Mouse (Mus musculus): ENCODE measurements around the gene Pkd1.

Pkd1 gene

GRCm38 (mm10) chr17:24567034-24567779, 17.6 kb downstream of the Pkd1 start:
- DNase-seq (ENCODE audit: low read depth, low spot score), result no peak

GRCm38 (mm10) chr17:24569837-24570236, 20.2 kb downstream of the Pkd1 start:
- DNase-seq (ENCODE audit: low read depth, low spot score), result no peak

DNA sequence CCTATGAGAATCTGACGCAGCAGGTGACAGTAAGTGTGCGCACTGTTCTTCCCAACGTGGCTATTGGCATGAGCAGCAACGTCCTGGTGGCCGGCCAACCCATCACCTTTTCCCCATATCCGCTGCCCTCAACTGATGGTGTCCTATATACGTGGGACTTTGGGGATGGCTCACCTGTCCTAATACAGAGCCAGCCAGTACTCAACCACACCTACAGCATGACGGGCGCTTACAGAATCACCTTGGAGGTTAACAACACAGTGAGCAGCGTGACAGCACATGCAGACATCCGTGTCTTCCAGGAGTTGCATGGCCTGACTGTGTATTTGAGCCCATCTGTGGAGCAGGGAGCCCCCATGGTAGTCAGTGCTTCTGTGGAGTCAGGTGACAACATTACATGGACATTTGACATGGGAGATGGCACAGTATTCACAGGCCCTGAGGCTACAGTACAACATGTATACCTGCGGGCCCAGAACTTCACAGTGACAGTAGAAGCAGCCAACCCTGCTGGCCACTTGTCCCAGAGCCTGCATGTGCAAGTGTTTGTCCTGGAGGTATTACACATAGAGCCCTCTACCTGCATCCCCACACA, 23.1 kb downstream of the Pkd1 start:
- DNase-seq (ENCODE audit: low read depth, low spot score), result no peak

DNA sequence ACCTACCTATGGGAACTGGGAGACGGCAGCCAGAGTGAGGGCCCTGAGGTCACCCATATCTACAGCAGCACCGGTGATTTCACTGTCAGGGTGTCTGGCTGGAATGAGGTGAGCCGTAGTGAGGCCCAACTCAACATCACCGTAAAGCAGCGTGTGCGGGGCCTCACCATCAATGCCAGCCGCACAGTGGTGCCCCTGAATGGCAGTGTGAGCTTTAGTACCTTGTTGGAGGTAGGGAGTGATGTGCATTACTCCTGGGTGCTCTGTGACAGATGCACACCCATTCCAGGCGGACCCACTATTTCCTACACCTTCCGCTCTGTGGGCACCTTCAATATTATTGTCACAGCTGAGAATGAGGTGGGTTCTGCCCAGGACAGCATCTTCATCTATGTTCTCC, 24.2 kb downstream of the Pkd1 start:
- DNase-seq (ENCODE audit: low read depth, low spot score), result no peak

DNA sequence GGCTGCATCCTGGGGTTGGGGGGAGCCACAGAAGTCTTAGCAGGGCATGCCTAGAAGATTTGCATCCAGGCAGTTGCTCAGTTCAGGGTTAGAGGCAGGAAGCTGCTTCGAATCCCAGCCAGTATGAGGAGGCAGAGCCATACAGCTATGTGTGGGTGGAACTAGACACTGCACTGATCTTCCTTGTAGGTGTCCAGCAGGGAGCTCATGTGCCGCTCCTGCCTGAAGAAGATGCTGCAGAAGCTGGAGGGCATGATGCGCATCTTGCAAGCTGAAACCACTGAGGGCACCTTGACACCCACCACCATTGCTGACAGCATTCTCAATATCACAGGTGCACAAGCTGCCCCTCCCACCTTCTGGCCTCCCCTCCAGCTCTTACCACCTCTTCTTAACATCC, 29.9 kb downstream of the Pkd1 start:
- DNase-seq (ENCODE audit: low read depth, low spot score), result no peak

DNA sequence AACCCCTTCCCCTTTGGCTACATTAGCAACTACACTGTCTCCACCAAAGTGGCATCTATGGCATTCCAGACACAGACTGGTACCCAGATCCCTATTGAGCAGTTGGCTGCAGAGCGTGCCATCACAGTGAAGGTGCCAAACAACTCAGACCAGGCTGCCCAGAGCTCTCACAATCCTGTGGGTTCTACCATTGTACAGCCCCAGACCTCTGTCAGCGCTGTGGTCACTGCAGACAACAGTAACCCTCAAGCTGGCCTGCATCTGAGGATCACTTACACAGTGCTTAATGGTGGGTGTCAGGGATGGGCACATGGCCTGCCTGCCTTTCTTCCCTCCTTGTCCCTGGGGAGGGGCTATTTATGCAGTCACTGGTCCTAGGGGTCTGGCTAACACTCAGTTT, 30.7 kb downstream of the Pkd1 start:
- DNase-seq (ENCODE audit: low read depth, low spot score), result no peak

GRCm38 (mm10) chr17:24583599-24584460, 34.2 kb downstream of the Pkd1 start:
- no peak for DNase-seq (ENCODE audit: low read depth, low spot score)

DNA sequence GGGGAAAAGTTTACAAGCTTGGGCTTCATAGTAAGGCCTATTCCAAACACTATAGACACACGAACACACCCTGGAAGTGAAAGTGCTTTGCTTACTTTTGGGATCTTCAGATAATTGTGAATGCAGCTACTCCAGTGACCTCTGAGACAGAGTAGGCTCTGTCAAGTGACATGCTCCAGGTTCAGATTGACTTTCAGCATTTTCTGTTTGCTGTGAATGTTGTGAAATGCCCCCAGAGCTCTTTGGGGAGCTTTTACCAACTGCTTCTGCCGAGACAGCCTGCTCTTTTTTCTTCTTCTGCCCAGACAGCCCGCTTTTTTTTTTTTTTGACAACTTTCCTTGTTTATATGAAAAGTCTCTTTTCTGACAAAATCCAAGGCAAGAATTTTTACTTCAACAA, 34.9 kb downstream of the Pkd1 start:
- no peak for DNase-seq (ENCODE audit: low read depth, low spot score)

GRCm38 (mm10) chr17:24586532-24586931, 36.9 kb downstream of the Pkd1 start:
- DNase-seq (ENCODE audit: low read depth, low spot score), result no peak

DNA sequence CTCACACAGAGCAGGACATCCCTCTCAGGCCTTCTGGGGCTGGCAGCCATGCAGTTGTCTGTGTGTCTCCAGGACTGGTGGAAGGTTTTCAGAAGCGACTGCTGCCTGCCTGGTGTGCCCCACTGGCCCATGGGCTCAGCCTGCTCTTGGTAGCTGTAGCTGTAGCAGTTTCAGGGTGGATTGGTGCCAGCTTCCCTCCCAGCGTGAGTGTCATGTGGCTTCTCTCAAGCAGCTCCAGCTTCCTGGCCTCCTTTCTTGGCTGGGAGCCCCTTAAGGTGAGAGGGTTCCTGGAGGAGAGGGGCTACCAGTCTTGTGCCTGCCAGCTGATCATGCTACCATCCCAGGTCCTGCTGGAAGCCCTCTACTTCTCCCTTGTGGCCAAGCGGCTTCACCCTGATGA, 41.3 kb downstream of the Pkd1 start:
- no peak for DNase-seq (ENCODE audit: low read depth, low spot score)

DNA sequence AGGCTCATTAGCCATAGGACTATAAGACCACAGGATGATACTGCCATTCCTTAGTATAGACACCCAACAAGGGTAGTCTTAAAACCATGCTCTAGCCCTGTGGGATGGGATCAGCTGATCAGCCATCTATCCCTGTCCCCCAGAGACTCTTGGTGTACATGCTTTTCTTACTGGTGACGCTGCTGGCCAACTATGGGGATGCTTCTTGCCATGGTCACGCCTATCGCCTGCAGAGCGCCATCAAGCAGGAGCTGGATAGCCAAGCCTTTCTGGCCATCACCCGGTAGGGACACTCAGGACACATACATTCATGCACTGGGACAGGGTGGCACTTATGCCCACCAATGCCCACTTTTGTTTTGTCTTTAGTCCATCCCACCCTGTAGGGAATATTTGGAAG, 42.1 kb downstream of the Pkd1 start:
- no peak for DNase-seq (ENCODE audit: low read depth, low spot score)

DNA sequence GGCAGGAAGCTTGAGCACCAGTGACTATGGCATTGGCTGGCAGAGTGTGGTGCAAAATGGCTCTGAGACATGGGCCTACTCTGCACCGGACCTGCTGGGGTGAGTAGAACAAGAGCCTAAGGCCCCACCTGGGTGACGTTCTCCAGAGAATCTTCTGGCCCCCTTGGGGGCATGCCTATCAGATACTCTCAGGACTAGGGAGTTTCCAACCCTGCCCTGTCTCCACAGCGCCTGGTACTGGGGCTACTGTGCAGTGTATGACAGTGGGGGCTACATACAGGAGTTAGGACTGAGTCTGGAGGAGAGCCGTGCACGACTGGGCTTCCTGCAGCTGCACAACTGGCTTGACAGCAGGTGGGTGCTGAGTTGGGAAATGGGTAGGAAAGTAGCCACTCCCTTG, 43.6 kb downstream of the Pkd1 start:
- DNase-seq (ENCODE audit: low read depth, low spot score), result no peak

- no peak for DNase-seq (ENCODE audit: low read depth, low spot score)
Measured at GRCm38 (mm10) chr17:24593992-24594890, 44.6 kb downstream of the Pkd1 start.

DNA sequence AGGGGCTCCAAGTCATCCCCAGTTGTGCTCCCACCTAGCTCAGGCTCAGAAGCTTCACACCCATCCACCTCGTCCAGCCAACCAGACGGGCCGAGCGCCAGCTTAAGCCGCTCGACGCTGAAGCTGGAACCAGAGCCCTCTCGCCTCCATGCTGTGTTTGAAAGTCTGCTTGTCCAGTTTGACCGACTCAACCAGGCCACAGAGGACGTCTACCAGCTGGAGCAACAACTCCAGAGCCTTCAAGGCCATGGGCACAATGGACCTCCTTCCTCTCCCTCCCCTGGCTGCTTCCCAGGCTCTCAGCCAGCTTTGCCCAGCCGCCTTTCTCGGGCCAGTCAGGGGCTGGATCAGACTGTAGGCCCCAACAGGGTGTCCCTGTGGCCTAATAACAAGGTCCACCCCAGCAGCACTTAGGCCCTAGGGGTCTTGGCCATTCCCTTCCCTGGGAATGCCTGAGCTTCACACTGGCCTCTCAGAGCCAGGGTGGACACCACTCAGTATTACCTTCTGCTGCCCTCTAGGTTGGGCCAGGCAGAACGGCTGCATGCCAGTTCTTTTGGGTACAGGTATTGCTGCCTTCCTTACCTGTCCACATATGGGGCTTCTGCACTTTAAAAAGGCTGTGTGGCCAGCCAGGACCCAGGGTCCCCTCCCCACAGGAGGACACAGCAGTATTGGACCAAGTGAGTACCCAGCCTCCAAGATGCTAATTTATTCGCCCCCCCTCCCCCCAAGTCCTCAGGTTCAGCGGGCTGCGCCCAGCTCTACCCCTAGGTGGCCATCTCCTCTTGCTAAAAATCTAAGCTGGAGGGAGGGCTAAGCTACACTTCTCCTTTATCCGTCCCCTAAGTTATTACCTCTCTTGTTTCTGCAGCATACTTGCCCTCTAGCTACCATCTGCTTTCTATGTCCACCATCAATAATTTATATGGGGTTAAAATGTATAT, 45.8 kb downstream of the Pkd1 start:
- no peak for DNase-seq (ENCODE audit: low read depth, low spot score)

DNA sequence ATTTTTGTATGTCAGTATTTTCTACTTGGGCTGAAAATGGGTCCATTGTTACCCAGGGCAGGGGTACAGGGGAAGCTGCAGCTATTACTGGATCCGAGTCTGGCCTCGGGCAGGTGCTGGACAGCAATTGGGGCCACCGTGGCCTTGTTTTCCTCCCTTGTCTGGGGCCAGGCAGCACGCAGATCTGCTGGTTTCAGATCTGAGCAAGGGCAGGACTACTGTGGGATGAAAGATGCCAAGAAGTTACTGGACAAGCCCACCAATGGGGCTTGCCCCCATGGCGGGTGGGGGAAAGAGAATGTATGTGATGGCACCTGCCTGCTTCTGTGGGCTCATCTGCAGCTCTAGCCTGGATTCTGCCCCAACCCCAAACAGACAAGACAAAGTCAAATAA, 46.4 kb downstream of the Pkd1 start:
- no peak for DNase-seq (ENCODE audit: low read depth, low spot score)

GRCm38 (mm10) chr17:24596471-24597183, 47.0 kb downstream of the Pkd1 start:
- DNase-seq (ENCODE audit: low read depth, low spot score), result no peak

- no peak for DNase-seq (ENCODE audit: low read depth, low spot score)
Measured at GRCm38 (mm10) chr17:24597989-24598388, 48.4 kb downstream of the Pkd1 start.

DNA sequence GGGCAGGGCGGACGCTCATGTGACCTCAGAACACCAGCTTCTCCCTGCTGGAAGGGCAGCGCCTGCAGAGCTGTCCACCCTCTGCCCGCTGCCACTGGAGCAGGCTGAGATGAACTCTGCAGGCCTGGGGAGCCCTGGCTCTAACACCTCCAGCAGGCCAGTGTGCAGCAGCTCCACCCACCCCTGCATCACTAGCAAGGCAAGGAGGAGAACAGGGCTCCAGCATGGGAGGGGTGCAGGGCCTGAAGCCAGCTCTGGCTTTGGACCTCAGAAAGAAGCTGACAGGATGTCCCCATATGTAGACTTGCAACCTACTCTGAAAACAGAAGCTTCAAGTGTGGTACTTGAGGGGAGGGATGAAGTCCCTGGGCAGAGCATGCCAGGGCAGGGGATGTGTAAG, 50.9 kb downstream of the Pkd1 start:
- no peak for DNase-seq (ENCODE audit: low read depth, low spot score)

DNA sequence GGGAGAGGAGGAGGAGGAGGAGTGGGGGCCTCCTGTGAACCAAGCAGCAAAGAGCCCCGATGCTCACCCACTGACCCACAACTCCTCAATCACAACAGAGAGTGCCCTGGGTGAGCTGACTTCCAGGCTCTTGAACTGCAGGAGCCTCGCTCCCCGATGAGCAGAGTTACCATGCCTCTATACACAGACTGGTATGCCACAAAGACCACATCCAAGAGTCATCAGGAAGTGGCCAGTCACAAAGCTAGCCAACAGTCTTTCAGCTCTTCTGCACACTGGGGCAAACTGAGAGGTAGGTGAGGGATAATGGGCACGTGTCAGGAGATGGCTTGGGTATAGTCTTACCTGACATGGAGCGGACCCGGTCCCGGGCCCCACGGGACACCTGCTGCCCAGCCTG, 54.3 kb downstream of the Pkd1 start:
- DNase-seq (ENCODE audit: low read depth, low spot score), result no peak

- no peak for DNase-seq (ENCODE audit: low read depth, low spot score)
Measured at GRCm38 (mm10) chr17:24604557-24604956, 54.9 kb downstream of the Pkd1 start.
